Mouse (Mus musculus) liver, adult (tissue): Measurements from ENCODE around the gene Zfp260.
A peak's percentile ranks its signal among the peaks of the same experiment; 100 is the strongest.

ENCODE experiments used
- GATA4 ChIP-seq: IDR thresholded peaks from 2 replicates; pipeline ENCODE4 v1.6.1; 2014; ENCODE audit warnings: mild to moderate bottlenecking, low read length; ENCODE audit not compliant: insufficient replicate concordance

Zfp260 gene

DNA sequence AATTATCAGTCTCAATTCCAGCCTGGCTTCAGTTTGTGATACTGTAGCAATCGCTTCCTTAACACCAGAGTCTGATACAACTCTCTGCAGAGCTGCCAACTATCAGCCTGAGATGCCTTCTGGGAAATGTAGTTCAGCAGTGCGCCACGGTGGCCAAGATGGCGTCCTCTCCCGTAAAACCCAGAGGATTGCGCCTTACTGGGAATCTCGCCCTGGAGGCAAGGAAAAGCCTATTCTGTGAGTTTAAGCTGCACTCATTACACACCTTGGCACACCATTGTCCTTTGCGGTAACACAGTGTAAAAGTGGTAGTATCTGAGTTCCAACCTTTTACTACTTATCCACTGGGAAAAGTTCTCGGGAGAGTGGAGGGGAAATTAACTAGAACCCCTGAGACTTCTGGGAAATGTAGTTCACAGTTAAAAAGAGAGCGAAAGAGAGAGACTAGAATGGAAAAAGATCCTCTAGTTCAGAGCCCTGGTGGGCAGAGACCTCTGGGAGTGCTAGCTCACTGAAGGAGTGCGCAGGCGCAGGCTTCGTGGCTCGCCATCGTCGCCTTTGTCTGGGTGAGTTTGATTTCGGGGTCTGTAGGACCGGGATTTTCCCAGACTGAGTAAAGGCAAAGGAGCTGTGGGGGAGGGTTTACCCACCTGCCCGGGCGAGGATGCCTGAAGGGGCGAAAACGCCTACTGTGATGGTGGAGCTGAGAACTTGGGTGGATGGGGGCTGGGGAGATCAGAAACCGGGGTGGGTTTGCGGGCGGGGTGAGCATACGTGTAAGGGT is at the start of gene Zfp260:
Zfp260 (plus strand) TSS at position 132 of the 784 bp plus-strand sequence.
- TF ChIP-seq GATA4 = peak; percentile 77

GRCm38 (mm10) chr7:30048126-30048525 is 46.5 kb upstream of the Zfp260 start:
- no peak for TF ChIP-seq GATA4

DNA sequence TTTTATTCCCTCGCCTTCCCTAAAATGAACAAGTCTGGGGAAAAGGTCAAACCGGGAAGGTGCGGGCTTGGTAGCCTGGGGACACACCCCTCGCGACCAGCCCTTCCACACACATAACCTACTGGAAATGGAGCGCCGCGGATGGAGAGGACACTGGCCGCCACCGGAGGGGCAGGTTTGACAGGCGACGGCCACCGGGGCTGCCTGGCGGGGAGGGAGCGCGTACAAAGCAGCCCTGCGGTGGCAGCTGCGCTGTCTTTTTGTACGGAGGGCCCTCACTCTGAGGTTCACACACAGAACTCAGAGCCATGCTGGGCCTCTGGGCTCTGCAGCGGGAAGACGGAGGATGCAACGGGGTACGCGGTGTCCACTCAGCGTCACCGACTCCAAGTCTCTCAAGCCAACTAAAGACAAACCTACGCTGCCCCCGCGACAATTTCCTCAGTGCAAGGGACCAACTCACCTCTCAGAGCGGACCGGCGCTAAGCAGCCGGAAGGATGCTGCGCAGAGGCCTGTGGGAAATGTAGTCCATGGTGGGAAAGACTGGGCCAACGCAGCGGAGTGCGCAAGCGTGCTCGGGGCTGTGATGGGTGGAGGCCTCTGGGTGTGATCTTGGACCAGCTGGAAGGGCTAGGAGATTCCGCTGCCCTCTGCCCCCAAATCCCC is 43.6 kb upstream of the Zfp260 start, which contains the start of gene Zfp14:
Zfp14 (minus strand) TSS at position 499 of the 667 bp plus-strand sequence.
- no peak for TF ChIP-seq GATA4

GRCm38 (mm10) chr7:30053591-30053990 is 41.0 kb upstream of the Zfp260 start:
- no peak for TF ChIP-seq GATA4

GRCm38 (mm10) chr7:30060341-30060740 is 34.2 kb upstream of the Zfp260 start:
- no peak for TF ChIP-seq GATA4

- TF ChIP-seq GATA4 = no peak
Observed at GRCm38 (mm10) chr7:30062478-30062877, 32.1 kb upstream of the Zfp260 start.

- no peak for TF ChIP-seq GATA4
Observed at GRCm38 (mm10) chr7:30064622-30065021, 30.0 kb upstream of the Zfp260 start.

- TF ChIP-seq GATA4 = no peak
Observed at GRCm38 (mm10) chr7:30072146-30073028, 22.2 kb upstream of the Zfp260 start, which contains the start of gene Zfp82. TSS of gene Zfp82 (minus strand) at chr7:30072900.

DNA sequence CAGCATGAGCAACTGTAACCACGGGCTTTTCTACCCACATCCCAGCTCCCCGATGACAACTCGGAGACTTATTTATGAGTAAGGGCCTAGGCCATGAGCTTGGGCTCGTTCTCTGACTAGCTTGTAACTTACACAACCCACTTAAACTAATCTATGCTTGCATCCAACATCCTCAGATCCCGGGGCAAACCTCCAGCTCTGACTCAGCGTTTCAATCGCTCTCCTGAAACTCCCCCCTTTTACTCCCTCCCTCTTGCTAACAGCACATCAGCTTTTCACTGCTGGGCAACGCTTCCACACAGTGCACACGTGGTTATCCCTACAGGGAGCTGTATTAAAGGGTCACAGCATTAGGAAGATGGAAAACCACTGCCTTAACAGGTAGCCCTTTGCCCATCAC is 8.1 kb upstream of the Zfp260 start:
- no peak for TF ChIP-seq GATA4

- no peak for TF ChIP-seq GATA4
Observed at GRCm38 (mm10) chr7:30089405-30089804, 5.2 kb upstream of the Zfp260 start.

DNA sequence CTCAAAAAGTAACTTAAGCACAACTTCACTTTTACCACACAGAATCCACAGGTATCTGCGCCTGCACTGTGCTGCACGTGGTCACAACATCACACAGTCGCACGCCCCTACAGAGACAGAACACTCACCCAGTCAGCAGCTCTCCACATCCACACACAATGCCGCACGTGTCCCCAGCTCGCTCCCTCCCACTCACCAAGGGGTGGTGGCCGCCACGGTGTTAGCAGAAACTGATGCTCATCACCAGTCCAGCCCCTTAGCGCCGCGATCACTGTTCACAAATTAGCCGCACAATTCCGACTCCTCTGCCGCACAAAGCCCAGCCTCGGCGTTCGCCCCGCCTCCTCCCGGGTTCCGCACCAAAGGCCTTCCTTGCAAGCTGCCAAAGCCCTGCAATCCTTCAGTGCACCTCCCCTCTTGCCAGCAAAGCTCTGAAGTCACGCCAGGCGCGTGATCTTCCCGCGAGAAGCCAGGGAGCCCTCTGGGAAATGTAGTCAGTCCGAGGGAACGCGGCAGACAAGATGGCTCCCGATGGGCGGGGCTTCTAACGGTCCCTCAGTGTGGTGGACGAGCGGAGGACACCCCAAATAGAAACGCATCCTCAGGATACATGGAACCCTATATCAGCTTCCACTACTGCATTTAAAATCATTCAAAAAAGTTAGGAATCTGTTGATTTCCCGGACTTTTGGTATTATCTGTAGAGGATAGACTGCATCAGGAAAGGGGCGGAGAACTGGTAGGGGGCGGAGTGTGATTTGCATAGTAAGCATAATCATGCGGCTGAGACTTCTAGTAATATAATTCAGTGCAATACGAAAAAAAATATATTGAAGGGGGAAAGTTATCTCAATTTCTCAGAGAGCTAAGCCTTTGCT is 4.2 kb upstream of the Zfp260 start, which contains the start of the genes Gm26920 and Zfp566:
Gm26920 (minus strand) TSS at position 319 of the 878 bp plus-strand sequence.
Zfp566 (minus strand) TSS at position 436 of the 878 bp plus-strand sequence.
- TF ChIP-seq GATA4 = no peak

- TF ChIP-seq GATA4 = no peak
Observed at GRCm38 (mm10) chr7:30090970-30091585, 3.5 kb upstream of the Zfp260 start.

- TF ChIP-seq GATA4 = no peak
Observed at GRCm38 (mm10) chr7:30092666-30093065, 1.9 kb upstream of the Zfp260 start.
